Mouse (Mus musculus) inflammation-experienced regulatory T-cells, adult 6 months (primary cell): ENCODE measurements around the gene Dqx1. TPM values are rescaled to one million over a fixed set of nuclear protein-coding genes. Genes with fewer than 3 reads are reported as not detected.

ENCODE experiments used
- ATAC-seq: one replicate; pipeline ENCODE4 v1.8.0; 2017
- polyA plus RNA-seq, 3 experiments: library from polyadenylated mRNA; unstranded; fragments of 100-300 nt; shearing (Covaris generic); gene quantifications; one replicate each; pipeline ENCODE4 v1.2.1; 2017

Gene Dqx1
- polyA plus RNA-seq, 3 experiments from 2014 or later: 2.1 to 2.7 (median 2.7) TPM

- ATAC-seq: peak; percentile 67
Observed at GRCm38 (mm10) chr6:83033249-83034185, 24.1 kb upstream of the Dqx1 start, which contains the start of the genes Dok1 and Loxl3. TSS of gene Dok1 (minus strand) at chr6:83033471. TSS of gene Loxl3 (plus strand) at chr6:83034173.

GRCm38 (mm10) chr6:83034463-83035055 lies 23.1 kb upstream of the Dqx1 start:
- ATAC-seq: no peak

- ATAC-seq: no peak
Observed at GRCm38 (mm10) chr6:83037188-83037587, 20.5 kb upstream of the Dqx1 start.

- peak; percentile 89 for ATAC-seq
Observed at GRCm38 (mm10) chr6:83038496-83039012, 19.1 kb upstream of the Dqx1 start.

- no peak for ATAC-seq
Observed at GRCm38 (mm10) chr6:83040601-83041000, 17.0 kb upstream of the Dqx1 start.

GRCm38 (mm10) chr6:83043561-83043960 lies 14.1 kb upstream of the Dqx1 start:
- no peak for ATAC-seq

- ATAC-seq: no peak
Observed at GRCm38 (mm10) chr6:83043993-83044392, 13.7 kb upstream of the Dqx1 start.

- no peak for ATAC-seq
Observed at GRCm38 (mm10) chr6:83044742-83045141, 12.9 kb upstream of the Dqx1 start.

GRCm38 (mm10) chr6:83049367-83049766 lies 8.3 kb upstream of the Dqx1 start:
- ATAC-seq: no peak

GRCm38 (mm10) chr6:83053136-83053960 lies 4.3 kb upstream of the Dqx1 start:
- ATAC-seq: peak; percentile 27

GRCm38 (mm10) chr6:83054074-83054851 lies 3.4 kb upstream of the Dqx1 start, which contains the start of gene Aup1:
TSS of gene Aup1 (plus strand) at chr6:83054521.
- ATAC-seq: peak; percentile 91

GRCm38 (mm10) chr6:83054871-83055431 lies 2.7 kb upstream of the Dqx1 start, which contains the start of gene Htra2:
TSS of gene Htra2 (minus strand) at chr6:83055273.
- ATAC-seq: peak; percentile 18

- ATAC-seq: no peak
Observed at GRCm38 (mm10) chr6:83058725-83059124, 1.1 kb downstream of the Dqx1 start.

GRCm38 (mm10) chr6:83065995-83066394 lies 8.4 kb downstream of the Dqx1 start:
- ATAC-seq: peak; percentile 47

- no peak for ATAC-seq
Observed at GRCm38 (mm10) chr6:83066441-83066840, 8.8 kb downstream of the Dqx1 start.

GRCm38 (mm10) chr6:83068221-83068620 lies 10.6 kb downstream of the Dqx1 start:
- ATAC-seq: no peak

GRCm38 (mm10) chr6:83068706-83069487 lies 11.3 kb downstream of the Dqx1 start:
- no peak for ATAC-seq

- no peak for ATAC-seq
Observed at GRCm38 (mm10) chr6:83069488-83070246, 12.0 kb downstream of the Dqx1 start.

GRCm38 (mm10) chr6:83070247-83070310 lies 12.4 kb downstream of the Dqx1 start, which contains the start of gene Tlx2:
TSS of gene Tlx2 (minus strand) at chr6:83070293.
- ATAC-seq: no peak
